Mouse (Mus musculus): ENCODE results near the gene Gpr179.

GRCm38 (mm10) chr11:97296542-97296941, 55.3 kb downstream of the Gpr179 start:
- no peak for TF ChIP-seq CTCF (IDR thresholded peaks at IDR 0.05; ENCODE audit: low read depth)
- TF ChIP-seq EP300 (IDR thresholded peaks at IDR 0.05; ENCODE audit: low read depth), result no peak

All from heart, postnatal 0 days (tissue).